Mouse (Mus musculus): ENCODE results near the gene Mcf2l.
A peak's percentile ranks its signal among the peaks of the same experiment; 100 is the strongest.

DNA sequence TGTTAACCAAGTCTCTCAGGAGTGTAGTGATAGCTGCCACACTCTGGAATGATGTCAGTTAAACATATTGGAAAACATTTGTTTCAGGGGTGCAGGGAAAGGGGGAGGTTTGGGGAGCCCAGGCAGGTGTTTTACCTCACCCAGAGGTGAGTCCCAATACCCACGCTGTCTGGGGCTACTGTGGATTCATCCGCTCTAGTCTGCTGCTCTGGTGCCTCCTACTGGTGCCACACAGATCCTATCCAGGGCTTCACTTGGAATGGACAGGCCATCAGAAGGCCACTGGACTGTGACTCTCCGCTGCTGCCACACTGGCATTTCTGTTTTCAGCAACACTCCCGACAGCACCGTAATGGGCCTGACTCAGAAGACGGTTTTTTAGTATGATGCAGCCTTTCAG lies 7.8 kb upstream of the Mcf2l start:
- no peak for TF ChIP-seq EP300 (IDR thresholded peaks at IDR 0.05; ENCODE audit: low read depth)
- peak; percentile 39 for TF ChIP-seq CTCF (IDR thresholded peaks at IDR 0.05; ENCODE audit: low read depth)

Measured in heart, postnatal 0 days (tissue).